Mouse (Mus musculus) heart, postnatal 0 days (tissue): ENCODE data around the gene Gm48552.

Experiments
- CTCF ChIP-seq: IDR thresholded peaks from 2 replicates; pipeline ENCODE4 v1.5.1; 2016; ENCODE audit warnings: antibody characterized with exemption, control low read depth, low read depth
- EP300 ChIP-seq: IDR thresholded peaks from 2 replicates; pipeline ENCODE4 v1.6.1; 2016; ENCODE audit warnings: antibody characterized with exemption, low read depth

DNA sequence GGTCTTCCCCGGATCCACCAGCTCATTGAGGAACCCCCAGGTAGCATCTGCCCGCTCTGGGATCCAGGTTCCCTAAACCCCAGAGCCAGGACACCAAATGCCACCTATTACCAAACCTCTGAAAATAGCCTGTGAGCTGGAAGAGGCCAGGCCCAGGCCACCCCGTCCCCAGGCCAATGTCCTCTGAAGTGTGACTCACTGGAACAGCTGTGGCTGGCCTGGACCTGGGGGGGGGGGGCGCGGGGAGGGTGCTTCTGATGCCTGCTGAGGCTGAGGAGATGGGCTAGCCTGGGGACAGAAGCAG is 32.9 kb downstream of the Gm48552 start:
- TF ChIP-seq CTCF (no peak), EP300 (no peak)
